Mouse (Mus musculus) myocyte (in vitro differentiated cells): ENCODE measurements around the gene Ttc7.

Source experiments
- CEBPB ChIP-seq: IDR thresholded peaks from 2 replicates; pipeline ENCODE4 v1.6.1; 2011; ENCODE audit warnings: mild to moderate bottlenecking, moderate library complexity; ENCODE audit not compliant: poor library complexity, insufficient read depth, severe bottlenecking
- E2F4 ChIP-seq: IDR thresholded peaks from one replicate; pipeline ENCODE4 v1.6.1; 2011; ENCODE audit warnings: mild to moderate bottlenecking, control low read depth, moderate library complexity; ENCODE audit not compliant: insufficient read depth
- MAX ChIP-seq: IDR thresholded peaks from one replicate; pipeline ENCODE4 v1.6.1; 2011; ENCODE audit warnings: low read depth, mild to moderate bottlenecking, control low read depth
- MYOD1 ChIP-seq, 3 experiments: IDR thresholded peaks; one replicate each; pipeline ENCODE4 v1.6.1; 2011; ENCODE audit warnings: control low read depth in 2 of 3, low read depth in 2 of 3, mild to moderate bottlenecking in 2 of 3, moderate library complexity in 1 of 3; ENCODE audit not compliant: insufficient read length in 2 of 3, control insufficient read depth in 1 of 3
- MYOG ChIP-seq, 3 experiments: IDR thresholded peaks; one replicate each; pipeline ENCODE4 v1.6.1; 2011; ENCODE audit warnings: control low read depth in 2 of 3, low read depth in 2 of 3, mild to moderate bottlenecking in 2 of 3; ENCODE audit not compliant: insufficient read length in 2 of 3, control insufficient read depth in 1 of 3, insufficient read depth in 1 of 3
- POLR2A ChIP-seq: IDR thresholded peaks from one replicate; pipeline ENCODE4 v1.6.1; 2011; ENCODE audit warnings: low read depth, mild to moderate bottlenecking, control low read depth, moderate library complexity; ENCODE audit not compliant: insufficient read length
- POLR2AphosphoS2 ChIP-seq: IDR thresholded peaks from one replicate; pipeline ENCODE4 v1.6.1; 2011; ENCODE audit warnings: low read depth, control low read depth; ENCODE audit not compliant: insufficient read length
- REST ChIP-seq: IDR thresholded peaks from one replicate; pipeline ENCODE4 v1.6.1; 2011; ENCODE audit warnings: mild to moderate bottlenecking, control low read depth, moderate library complexity; ENCODE audit not compliant: insufficient read depth, insufficient read length
- TCF12 ChIP-seq: IDR thresholded peaks from one replicate; pipeline ENCODE4 v1.6.1; 2011; ENCODE audit warnings: mild to moderate bottlenecking, control low read depth; ENCODE audit not compliant: poor library complexity, insufficient read depth, severe bottlenecking
- TCF3 ChIP-seq: IDR thresholded peaks from one replicate; pipeline ENCODE4 v1.6.1; 2011; ENCODE audit warnings: low read depth, control low read depth; ENCODE audit not compliant: insufficient read length
- USF1 ChIP-seq: IDR thresholded peaks from one replicate; pipeline ENCODE4 v1.6.1; 2011; ENCODE audit warnings: low read depth, mild to moderate bottlenecking, control low read depth, moderate library complexity

DNA sequence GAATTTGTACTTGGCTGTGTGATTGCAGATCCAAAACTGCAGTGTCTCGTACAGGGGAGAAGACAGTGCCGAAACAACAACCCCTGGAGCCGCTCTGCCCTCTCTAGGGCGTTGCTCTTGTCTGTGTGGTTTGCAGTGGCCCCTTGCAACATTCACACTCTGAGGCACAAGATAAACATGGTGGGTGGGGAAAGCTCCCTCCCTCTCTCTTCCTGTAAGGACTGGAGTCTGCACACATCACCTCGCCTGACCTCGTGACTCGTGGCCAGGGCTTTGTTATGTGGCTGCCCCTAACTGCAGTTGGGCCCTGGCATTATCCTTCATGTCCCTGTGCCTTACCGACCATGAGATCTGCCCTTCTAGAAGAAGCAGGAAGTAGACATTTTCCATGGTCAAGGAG lies 82.6 kb downstream of the Ttc7 start:
- TF ChIP-seq POLR2A: no peak
- TF ChIP-seq REST: no peak
- no peak for TF ChIP-seq POLR2AphosphoS2
- TF ChIP-seq CEBPB: no peak
- no peak for TF ChIP-seq E2F4
- no peak for TF ChIP-seq TCF3
- no peak for TF ChIP-seq MAX
- no peak for TF ChIP-seq TCF12
- no peak for TF ChIP-seq USF1
- TF ChIP-seq MYOG (IDR thresholded peaks at IDR 0.05; ENCODE audit: control insufficient read depth in 1 of 3, insufficient read depth in 1 of 3, insufficient read length in 2 of 3, low read depth in 2 of 3): peak in 1 of 3 experiments; percentile 30
- TF ChIP-seq MYOD1 (IDR thresholded peaks at IDR 0.05; ENCODE audit: control insufficient read depth in 1 of 3, insufficient read length in 2 of 3, low read depth in 2 of 3): peak in 1 of 3 experiments; percentile 21
